Mouse (Mus musculus): ENCODE measurements around the gene Psme3. TPM values are rescaled to one million over a fixed set of nuclear protein-coding genes. Genes with fewer than 3 reads are reported as not detected.
A peak's percentile ranks its signal among the peaks of the same experiment; 100 is the strongest.

Gene Psme3
- polyA plus RNA-seq, 1 experiment from 2014 or later: 125 TPM

- Histone ChIP-seq H3K36me3 (peaks cover 22% of the 10 kb centered on the region), H3K9ac (no peak overlapping the region), H3K27me3 (peaks cover 5% of the 10 kb centered on the region; the same call in 1 of the 2 replicates), H3K4me1 (peaks cover 7% of the 10 kb centered on the region), H3K4me2 (no peak overlapping the region), H3K27ac (no peak overlapping the region), H3K9me3 (no peaks in the 10 kb centered on the region), H3K4me3 (no peak overlapping the region)
- no peak for ATAC-seq (ENCODE audit: insufficient number of reproducible peaks, low FRiP score, low TSS enrichment, low read depth)
- WGBS: 63% methylated on average over 4 of the region's 4 CpGs
These were observed 32.2 kb upstream of the Psme3 start for GRCm38 (mm10) chr11:101283805-101284204.

GRCm38 (mm10) chr11:101287306-101287705 lies 28.7 kb upstream of the Psme3 start:
- Histone ChIP-seq H3K9me3 (no peaks in the 10 kb centered on the region), H3K4me1 (no peaks in the 10 kb centered on the region), H3K9ac (no peak overlapping the region), H3K36me3 (peaks cover 54% of the 10 kb centered on the region), H3K27ac (no peak overlapping the region), H3K4me2 (no peak overlapping the region), H3K4me3 (no peak overlapping the region), H3K27me3 (no peaks in the 10 kb centered on the region)
- ATAC-seq (ENCODE audit: insufficient number of reproducible peaks, low FRiP score, low TSS enrichment, low read depth): no peak
- WGBS: 86% methylated on average over 9 of the region's 9 CpGs

GRCm38 (mm10) chr11:101291231-101291630 lies 24.8 kb upstream of the Psme3 start:
- Histone ChIP-seq H3K27ac (no peak overlapping the region), H3K36me3 (peaks cover 84% of the 10 kb centered on the region), H3K4me1 (no peaks in the 10 kb centered on the region), H3K9me3 (no peaks in the 10 kb centered on the region), H3K4me3 (no peak overlapping the region), H3K9ac (no peak overlapping the region), H3K27me3 (no peaks in the 10 kb centered on the region), H3K4me2 (no peak overlapping the region)
- WGBS: 94% methylated on average over 8 of the region's 8 CpGs
- ATAC-seq (ENCODE audit: insufficient number of reproducible peaks, low FRiP score, low TSS enrichment, low read depth): no peak

GRCm38 (mm10) chr11:101295191-101295590 lies 20.8 kb upstream of the Psme3 start:
- no peak overlapping the region for H3K9ac ChIP-seq
- no peak; the same call in 1 of the 2 replicates for ATAC-seq (ENCODE audit: insufficient number of reproducible peaks, low FRiP score, low TSS enrichment, low read depth)
- peaks cover 4% of the 10 kb centered on the region for H3K4me1 ChIP-seq
- 95% methylated on average over 8 of the region's 8 CpGs for WGBS
- no peaks in the 10 kb centered on the region for H3K27me3 ChIP-seq
- no peak overlapping the region for H3K4me3 ChIP-seq
- H3K27ac ChIP-seq: no peak overlapping the region
- peaks cover 73% of the 10 kb centered on the region for H3K36me3 ChIP-seq
- H3K9me3 ChIP-seq: no peaks in the 10 kb centered on the region
- no peak overlapping the region for H3K4me2 ChIP-seq

GRCm38 (mm10) chr11:101300881-101301280 lies 15.1 kb upstream of the Psme3 start:
- Histone ChIP-seq H3K9me3 (no peaks in the 10 kb centered on the region), H3K27me3 (no peaks in the 10 kb centered on the region), H3K4me3 (peak overlapping the region; percentile 85), H3K27ac (no peak overlapping the region), H3K4me1 (peaks cover 21% of the 10 kb centered on the region), H3K36me3 (peaks cover 23% of the 10 kb centered on the region), H3K9ac (0 out of 2 replicates have a peak overlapping the region, but pooled peaks have one; percentile 89), H3K4me2 (peak overlapping the region; percentile 67)
- WGBS: 68% methylated on average over 7 of the region's 7 CpGs
- no peak for ATAC-seq (ENCODE audit: insufficient number of reproducible peaks, low FRiP score, low TSS enrichment, low read depth)

GRCm38 (mm10) chr11:101301299-101302003 lies 14.6 kb upstream of the Psme3 start:
- Histone ChIP-seq H3K4me2 (peak overlapping the region; percentile 67), H3K27ac (peak overlapping the region; percentile 4; the same call in 1 of the 2 replicates), H3K27me3 (no peaks in the 10 kb centered on the region), H3K9me3 (no peaks in the 10 kb centered on the region), H3K9ac (peak overlapping the region; percentile 89), H3K4me1 (peaks cover 21% of the 10 kb centered on the region), H3K36me3 (peaks cover 21% of the 10 kb centered on the region), H3K4me3 (peak overlapping the region; percentile 85)
- 13% methylated on average over 26 of the region's 26 CpGs for WGBS
- 0 out of 2 replicates have a peak, but pooled peaks have one; percentile 19 for ATAC-seq (ENCODE audit: insufficient number of reproducible peaks, low FRiP score, low TSS enrichment, low read depth)

GRCm38 (mm10) chr11:101302004-101302798 lies 13.8 kb upstream of the Psme3 start, which contains the start of gene Becn1:
TSS of gene Becn1 (minus strand) at chr11:101302286.
- peak within 1 kb of the TSS; percentile 85 for H3K4me3 ChIP-seq
- peak within 1 kb of the TSS; percentile 89 for H3K9ac ChIP-seq
- peak; percentile 86 for ATAC-seq (ENCODE audit: insufficient number of reproducible peaks, low FRiP score, low TSS enrichment, low read depth)
- no peaks in the 10 kb centered on the region for H3K9me3 ChIP-seq
- no peaks in the 10 kb centered on the region for H3K27me3 ChIP-seq
- 6% methylated on average over 39 of the region's 39 CpGs for WGBS
- peak within 1 kb of the TSS; percentile 4; the same call in 1 of the 2 replicates for H3K27ac ChIP-seq
- peak within 1 kb of the TSS; percentile 67 for H3K4me2 ChIP-seq
- peaks cover 21% of the 10 kb centered on the region for H3K4me1 ChIP-seq
- H3K36me3 ChIP-seq: peaks cover 21% of the 10 kb centered on the region

- WGBS: 37% methylated on average over 5 of the region's 5 CpGs
- Histone ChIP-seq H3K9ac (no peak overlapping the region), H3K4me3 (no peak overlapping the region), H3K27ac (no peak overlapping the region), H3K4me1 (no peaks in the 10 kb centered on the region), H3K36me3 (no peaks in the 10 kb centered on the region), H3K9me3 (no peaks in the 10 kb centered on the region), H3K4me2 (no peak overlapping the region), H3K27me3 (no peaks in the 10 kb centered on the region)
- no peak for ATAC-seq (ENCODE audit: insufficient number of reproducible peaks, low FRiP score, low TSS enrichment, low read depth)
These were observed 8.3 kb upstream of the Psme3 start for GRCm38 (mm10) chr11:101307744-101308143.

- Histone ChIP-seq H3K4me1 (no peaks in the 10 kb centered on the region), H3K36me3 (no peaks in the 10 kb centered on the region), H3K4me2 (no peak overlapping the region), H3K4me3 (no peak overlapping the region), H3K9me3 (no peaks in the 10 kb centered on the region), H3K9ac (no peak overlapping the region), H3K27me3 (no peaks in the 10 kb centered on the region), H3K27ac (no peak overlapping the region)
- 85% methylated on average over 3 of the region's 3 CpGs for WGBS
- ATAC-seq (ENCODE audit: insufficient number of reproducible peaks, low FRiP score, low TSS enrichment, low read depth): no peak
These were observed 4.9 kb upstream of the Psme3 start for GRCm38 (mm10) chr11:101311083-101311482.

- H3K27ac ChIP-seq: no peak overlapping the region
- peaks cover 6% of the 10 kb centered on the region for H3K4me1 ChIP-seq
- no peak overlapping the region for H3K4me2 ChIP-seq
- H3K9ac ChIP-seq: no peak overlapping the region
- WGBS: 63% methylated on average over 3 of the region's 3 CpGs
- H3K36me3 ChIP-seq: no peaks in the 10 kb centered on the region
- H3K27me3 ChIP-seq: no peaks in the 10 kb centered on the region
- no peak for ATAC-seq (ENCODE audit: insufficient number of reproducible peaks, low FRiP score, low TSS enrichment, low read depth)
- H3K4me3 ChIP-seq: no peak overlapping the region
- no peaks in the 10 kb centered on the region for H3K9me3 ChIP-seq
These were observed 3.9 kb upstream of the Psme3 start for GRCm38 (mm10) chr11:101312150-101312549.

GRCm38 (mm10) chr11:101314567-101314966 lies 1.4 kb upstream of the Psme3 start:
- Histone ChIP-seq H3K9me3 (no peaks in the 10 kb centered on the region), H3K4me1 (peaks cover 16% of the 10 kb centered on the region), H3K9ac (no peak overlapping the region), H3K36me3 (peaks cover 19% of the 10 kb centered on the region), H3K4me2 (no peak overlapping the region), H3K27ac (no peak overlapping the region), H3K4me3 (no peak overlapping the region), H3K27me3 (no peaks in the 10 kb centered on the region)
- no peak for ATAC-seq (ENCODE audit: insufficient number of reproducible peaks, low FRiP score, low TSS enrichment, low read depth)
- WGBS: 89% methylated on average over 1 of the region's 1 CpGs

GRCm38 (mm10) chr11:101315082-101315650 lies 847 bp upstream of the Psme3 start:
- Histone ChIP-seq H3K4me3 (peak overlapping the region; percentile 99), H3K4me1 (peaks cover 16% of the 10 kb centered on the region), H3K36me3 (peaks cover 25% of the 10 kb centered on the region), H3K27me3 (no peaks in the 10 kb centered on the region), H3K9me3 (no peaks in the 10 kb centered on the region), H3K27ac (peak overlapping the region; percentile 76), H3K9ac (peak overlapping the region; percentile 92), H3K4me2 (peak overlapping the region; percentile 88)
- ATAC-seq (ENCODE audit: insufficient number of reproducible peaks, low FRiP score, low TSS enrichment, low read depth): no peak
- WGBS: 88% methylated on average over 8 of the region's 8 CpGs

All from limb, embryonic 15.5 days (tissue).